In the genomic region with DNA sequence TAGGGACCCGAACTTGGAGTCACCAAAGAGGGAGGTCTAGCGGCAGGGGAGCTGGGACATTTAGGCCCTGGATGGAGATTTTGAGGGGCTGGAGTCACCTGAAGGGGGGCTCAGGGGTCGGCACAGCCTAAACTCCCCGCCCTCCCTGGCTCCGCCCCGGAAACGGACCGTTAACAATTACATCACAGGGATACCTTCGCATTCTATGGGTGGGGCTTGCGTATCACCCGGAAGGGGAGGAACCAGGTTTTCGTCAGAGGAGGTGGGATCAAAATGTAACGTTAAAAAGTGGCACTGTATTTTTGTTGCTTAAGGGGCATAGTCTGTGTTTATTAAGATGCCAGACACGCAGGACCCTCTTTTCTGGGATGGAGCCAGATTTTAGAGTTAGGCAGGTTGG, we compare ENCODE assay signal across 8 mouse cellular contexts. TPM values are rescaled to one million over a fixed set of nuclear protein-coding genes. Genes with fewer than 3 reads are reported as not detected.
A peak's percentile ranks its signal among the peaks of the same experiment; 100 is the strongest.
DNase-seq lines count a peak whose midpoint lies in the region; ATAC-seq lines count a peak whose summit lies in the region.
"Not testable (repeated sequence)": the region's sequence is repeated elsewhere in the genome, so short reads cannot be mapped to it uniquely, and the experiment has no call there.

Gene Ccl27a (minus strand): TSS at position 246 of the 400 bp plus-strand sequence.

- peak; percentile 55; the same call in 1 of the 2 replicates for ATAC-seq in granulocyte monocyte progenitor cell, adult 5-6 weeks (replicated peaks; ENCODE audit: poor library complexity, severe bottlenecking)
- ATAC-seq in intestine, embryonic 15.5 days, result not testable (repeated sequence)

- peak within 1 kb of the TSS; percentile 40 for H3K4me3 ChIP-seq in intestine, embryonic 15.5 days (replicated peaks)

- H3K4me1 ChIP-seq in intestine, embryonic 15.5 days (replicated peaks), result not testable (repeated sequence)

- WGBS in intestine, embryonic 15.5 days, result 3% methylated on average over 12 of the region's 14 CpGs

- H3K9me3 ChIP-seq in intestine, embryonic 15.5 days, result not testable (repeated sequence)

- H3K27me3 ChIP-seq in intestine, embryonic 15.5 days (replicated peaks), result not testable (repeated sequence)

- not testable (repeated sequence) for H3K36me3 ChIP-seq in intestine, embryonic 15.5 days

- 0 out of 2 replicates have a peak within 1 kb of the TSS, but pooled peaks have one; percentile 51 for H3K27ac ChIP-seq in intestine, embryonic 15.5 days

- DNase-seq in adrenal gland, adult 2 months, result peak; percentile 92
- peak; percentile 67 for DNase-seq in embryo, embryonic 11.5 days (ENCODE audit: low read depth, low spot score)
- DNase-seq in left cerebral cortex, adult 9 months (ENCODE audit: low spot score in 2 of 2), result peak; percentile 60 to 85
- DNase-seq in lung, postnatal 4 days, result peak; percentile 86
- DNase-seq in right cerebral cortex, adult 18-20 months, result peak; percentile 88
- DNase-seq in thymus, postnatal 4 days, result peak; percentile 89

- H3K4me2 ChIP-seq in intestine, embryonic 15.5 days (replicated peaks), result peak within 1 kb of the TSS; percentile 53

- H3K9ac ChIP-seq in intestine, embryonic 15.5 days, result not testable (repeated sequence)

RNA-seq across cellular contexts. Expression of gene Ccl27a, which starts in this region (rescaled TPM):
- 10 to 100 TPM; 31.1 to 42.7 TPM for total RNA-seq in adrenal gland, adult 2 months (2021)
- polyA plus RNA-seq in adrenal gland, adult 2 months (2012; rRNA removed), result 74.2 and 96.3 TPM in 2 replicates
- total RNA-seq in granulocyte monocyte progenitor cell, adult 5-6 weeks (2014; fragmentation: Nextera tagmentation), result 25.1 and 25.6 TPM in 2 replicates
- 5.4 and 10.3 TPM in 2 replicates for total RNA-seq in granulocyte monocyte progenitor cell, adult 5-6 weeks (2017)
- polyA plus RNA-seq in intestine, embryonic 15.5 days (2015; fragmentation: Nextera tagmentation; extraction: Ambion mirVana), result 30.5 and 31.9 TPM in 2 replicates
